Mouse (Mus musculus): Measurements from ENCODE around the gene Itgbl1.

The Itgbl1 gene

DNA sequence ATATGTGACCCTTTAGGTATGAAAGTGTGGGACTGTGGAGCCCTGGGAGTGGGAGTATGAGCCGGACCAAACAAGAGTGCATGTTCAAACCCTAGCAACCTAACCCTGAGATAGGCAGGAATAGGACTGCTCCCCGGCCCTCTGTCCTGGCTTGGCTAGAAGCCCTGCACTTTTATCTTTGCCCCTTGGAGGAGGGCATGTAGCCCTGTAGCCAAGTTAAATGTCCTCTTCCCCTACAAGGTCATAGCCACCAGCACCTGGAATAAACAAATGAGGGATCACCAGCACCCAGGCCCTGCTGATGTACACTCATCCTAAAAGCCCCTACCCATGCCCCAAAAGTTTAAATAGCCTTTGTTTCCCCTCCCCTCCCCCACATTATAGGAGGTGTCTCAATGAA lies 18.3 kb downstream of the Itgbl1 start:
- H3K27me3 ChIP-seq (ENCODE audit: insufficient read depth, low read length), result no peaks in the 10 kb centered on the region
- H3K36me3 ChIP-seq (ENCODE audit: insufficient read depth, low read length), result no peaks in the 10 kb centered on the region
- no peaks in the 10 kb centered on the region for H3K4me1 ChIP-seq (replicated peaks; ENCODE audit: low read depth, low read length)
- no peak overlapping the region for H3K4me3 ChIP-seq (replicated peaks; ENCODE audit: low read length)
- no peaks in the 10 kb centered on the region for H3K9me3 ChIP-seq (ENCODE audit: low read length)
- no peak for TF ChIP-seq NANOG (IDR thresholded peaks at IDR 0.05; ENCODE audit: borderline replicate concordance, low read length)
- no peak for TF ChIP-seq POU5F1 (IDR thresholded peaks at IDR 0.05; ENCODE audit: borderline replicate concordance, low read length)
- no peak for TF ChIP-seq CTCF (conservative IDR thresholded peaks at IDR 0.05; ENCODE audit: low read length)

DNA sequence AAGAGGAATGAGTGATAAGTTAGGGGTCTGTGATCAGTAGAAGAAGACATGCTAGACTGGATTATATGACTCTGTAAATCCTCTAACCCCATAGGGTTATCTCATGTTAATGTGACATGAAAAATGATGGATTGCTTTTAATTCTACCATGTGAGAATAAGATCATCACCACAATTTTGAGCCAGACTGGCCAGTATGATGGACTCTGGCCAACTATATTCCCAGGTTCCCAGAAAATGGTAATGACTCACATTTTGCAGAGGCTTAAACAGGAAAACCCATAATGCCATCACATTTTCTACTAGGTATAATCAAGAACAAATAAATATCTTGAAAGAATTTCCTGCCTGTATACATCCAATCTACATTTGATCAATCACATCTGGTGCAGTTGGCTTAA lies 55.0 kb downstream of the Itgbl1 start:
- no peak overlapping the region for H3K4me3 ChIP-seq (replicated peaks; ENCODE audit: low read length)
- H3K4me1 ChIP-seq (replicated peaks; ENCODE audit: low read depth, low read length), result no peaks in the 10 kb centered on the region
- H3K36me3 ChIP-seq (ENCODE audit: insufficient read depth, low read length), result no peaks in the 10 kb centered on the region
- peaks cover 12% of the 10 kb centered on the region for H3K9me3 ChIP-seq (ENCODE audit: low read length)
- TF ChIP-seq CTCF (conservative IDR thresholded peaks at IDR 0.05; ENCODE audit: low read length) (no peak), POU5F1 (IDR thresholded peaks at IDR 0.05; ENCODE audit: borderline replicate concordance, low read length) (no peak), NANOG (IDR thresholded peaks at IDR 0.05; ENCODE audit: borderline replicate concordance, low read length) (no peak)
- H3K27me3 ChIP-seq (ENCODE audit: insufficient read depth, low read length), result no peaks in the 10 kb centered on the region

DNA sequence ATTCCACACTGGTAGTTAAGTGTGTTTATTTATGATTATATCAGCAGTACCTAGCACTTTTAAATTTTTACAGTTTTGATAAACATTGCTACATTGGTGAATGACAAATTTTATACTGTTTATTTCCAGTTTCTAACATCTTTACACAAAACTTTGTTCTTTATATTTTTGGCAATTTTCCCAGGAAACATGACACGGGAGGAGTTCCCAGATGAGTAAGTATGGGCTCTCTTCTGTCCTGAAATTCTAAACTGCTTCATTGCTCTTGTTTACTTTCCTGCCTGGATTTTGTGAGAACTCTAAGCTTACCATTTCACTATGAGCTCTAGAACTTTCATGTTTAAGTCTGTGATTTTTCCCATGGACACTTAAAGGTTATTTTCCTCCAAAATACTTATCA lies 82.3 kb downstream of the Itgbl1 start:
- Histone ChIP-seq H3K4me1 (replicated peaks; ENCODE audit: low read depth, low read length) (no peaks in the 10 kb centered on the region), H3K4me3 (replicated peaks; ENCODE audit: low read length) (no peak overlapping the region), H3K36me3 (ENCODE audit: insufficient read depth, low read length) (no peaks in the 10 kb centered on the region), H3K27me3 (ENCODE audit: insufficient read depth, low read length) (no peaks in the 10 kb centered on the region), H3K9me3 (ENCODE audit: low read length) (no peaks in the 10 kb centered on the region)
- TF ChIP-seq POU5F1 (IDR thresholded peaks at IDR 0.05; ENCODE audit: borderline replicate concordance, low read length) (no peak), CTCF (conservative IDR thresholded peaks at IDR 0.05; ENCODE audit: low read length) (no peak), NANOG (IDR thresholded peaks at IDR 0.05; ENCODE audit: borderline replicate concordance, low read length) (no peak)

DNA sequence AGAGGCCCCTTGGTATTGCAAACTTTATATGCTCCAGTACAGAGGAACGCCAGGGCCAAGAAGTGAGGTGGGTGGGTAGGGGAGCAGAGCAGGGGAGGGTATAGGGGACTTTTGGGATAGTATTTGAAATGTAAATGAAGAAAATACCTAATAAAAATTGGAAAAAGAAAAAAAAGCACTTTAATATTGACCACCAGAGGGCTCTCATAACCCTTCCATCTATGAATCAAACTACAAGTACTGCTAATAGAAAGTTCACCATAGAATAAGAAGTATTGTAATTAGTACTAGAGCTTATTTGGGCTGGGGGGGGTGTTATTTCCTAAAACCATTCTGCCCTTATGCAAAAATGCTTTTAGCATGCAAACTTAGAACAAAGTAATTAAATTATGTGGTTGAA lies 91.2 kb downstream of the Itgbl1 start:
- H3K4me3 ChIP-seq (replicated peaks; ENCODE audit: low read length), result no peak overlapping the region
- TF ChIP-seq CTCF (conservative IDR thresholded peaks at IDR 0.05; ENCODE audit: low read length) (no peak), POU5F1 (IDR thresholded peaks at IDR 0.05; ENCODE audit: borderline replicate concordance, low read length) (no peak), NANOG (IDR thresholded peaks at IDR 0.05; ENCODE audit: borderline replicate concordance, low read length) (no peak)
- H3K9me3 ChIP-seq (ENCODE audit: low read length), result no peaks in the 10 kb centered on the region
- no peaks in the 10 kb centered on the region for H3K36me3 ChIP-seq (ENCODE audit: insufficient read depth, low read length)
- H3K27me3 ChIP-seq (ENCODE audit: insufficient read depth, low read length), result no peaks in the 10 kb centered on the region
- no peaks in the 10 kb centered on the region for H3K4me1 ChIP-seq (replicated peaks; ENCODE audit: low read depth, low read length)

DNA sequence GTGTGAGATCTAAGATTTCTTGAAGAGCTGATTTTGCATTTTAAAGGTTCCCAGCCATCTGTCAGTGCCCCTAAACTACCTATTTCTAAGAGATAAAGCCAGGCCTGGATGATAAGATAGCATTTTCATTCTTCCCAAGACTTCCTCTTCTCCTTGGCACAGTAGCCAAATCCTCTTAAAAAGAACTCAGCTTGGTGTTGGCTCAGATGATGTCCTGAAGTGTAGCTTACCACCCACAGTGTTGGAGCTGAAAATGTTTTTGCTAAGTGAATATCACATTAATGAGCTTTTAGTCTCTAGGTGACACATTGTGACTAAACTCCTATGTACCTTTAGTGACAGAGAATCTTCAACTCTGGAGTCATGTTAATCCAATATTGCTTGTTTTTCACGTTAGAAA lies 99.8 kb downstream of the Itgbl1 start:
- Histone ChIP-seq H3K4me1 (replicated peaks; ENCODE audit: low read depth, low read length) (no peaks in the 10 kb centered on the region), H3K36me3 (ENCODE audit: insufficient read depth, low read length) (no peaks in the 10 kb centered on the region), H3K4me3 (replicated peaks; ENCODE audit: low read length) (no peak overlapping the region), H3K27me3 (ENCODE audit: insufficient read depth, low read length) (no peaks in the 10 kb centered on the region), H3K9me3 (ENCODE audit: low read length) (no peaks in the 10 kb centered on the region)
- no peak for TF ChIP-seq NANOG (IDR thresholded peaks at IDR 0.05; ENCODE audit: borderline replicate concordance, low read length)
- no peak for TF ChIP-seq POU5F1 (IDR thresholded peaks at IDR 0.05; ENCODE audit: borderline replicate concordance, low read length)
- TF ChIP-seq CTCF (conservative IDR thresholded peaks at IDR 0.05; ENCODE audit: low read length), result no peak

DNA sequence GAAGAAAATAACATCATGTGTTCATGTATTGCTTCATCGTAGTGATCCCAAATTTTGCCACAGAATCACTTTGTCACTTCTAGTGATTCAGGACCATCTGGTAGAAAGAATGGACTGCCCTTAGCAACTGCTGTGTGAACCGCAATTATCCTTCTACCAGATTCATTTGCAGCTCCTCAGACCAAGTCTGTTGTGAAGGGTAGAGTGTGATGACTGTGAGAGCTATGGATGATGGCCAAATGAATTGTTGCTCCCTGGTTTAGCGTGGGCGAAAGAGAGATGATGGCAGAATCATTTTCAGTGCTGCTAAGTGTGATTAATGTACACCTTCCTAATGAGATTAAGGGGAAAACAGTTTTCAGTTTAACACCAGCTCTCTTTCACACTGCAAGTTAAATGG lies 100.3 kb downstream of the Itgbl1 start:
- TF ChIP-seq NANOG (IDR thresholded peaks at IDR 0.05; ENCODE audit: borderline replicate concordance, low read length) (no peak), POU5F1 (IDR thresholded peaks at IDR 0.05; ENCODE audit: borderline replicate concordance, low read length) (no peak), CTCF (conservative IDR thresholded peaks at IDR 0.05; ENCODE audit: low read length) (no peak)
- H3K9me3 ChIP-seq (ENCODE audit: low read length), result no peaks in the 10 kb centered on the region
- no peaks in the 10 kb centered on the region for H3K36me3 ChIP-seq (ENCODE audit: insufficient read depth, low read length)
- H3K4me3 ChIP-seq (replicated peaks; ENCODE audit: low read length), result no peak overlapping the region
- H3K4me1 ChIP-seq (replicated peaks; ENCODE audit: low read depth, low read length), result no peaks in the 10 kb centered on the region
- no peaks in the 10 kb centered on the region for H3K27me3 ChIP-seq (ENCODE audit: insufficient read depth, low read length)

DNA sequence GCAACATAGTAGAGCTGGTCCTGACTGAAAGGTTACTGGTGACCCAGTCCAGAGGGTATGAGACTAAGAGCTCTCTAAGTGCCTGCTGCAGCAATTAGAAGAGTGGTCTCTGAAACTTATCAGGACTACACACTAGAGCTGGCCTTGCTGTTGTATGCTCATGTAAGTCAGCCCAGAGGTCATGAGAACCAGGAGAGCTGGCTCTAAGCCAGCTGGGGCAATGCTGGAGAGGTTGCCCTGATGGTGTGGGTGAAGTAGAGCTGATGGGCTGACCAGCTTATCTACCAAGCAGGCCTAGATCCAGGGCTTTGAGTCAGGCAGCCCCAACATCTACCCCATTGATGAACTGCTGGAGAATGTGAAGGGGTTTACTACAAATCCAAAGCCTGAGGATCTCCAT lies 142.0 kb downstream of the Itgbl1 start:
- Histone ChIP-seq H3K4me1 (replicated peaks; ENCODE audit: low read depth, low read length) (no peaks in the 10 kb centered on the region), H3K27me3 (ENCODE audit: insufficient read depth, low read length) (no peaks in the 10 kb centered on the region), H3K36me3 (ENCODE audit: insufficient read depth, low read length) (no peaks in the 10 kb centered on the region), H3K4me3 (replicated peaks; ENCODE audit: low read length) (no peak overlapping the region), H3K9me3 (ENCODE audit: low read length) (no peaks in the 10 kb centered on the region)
- TF ChIP-seq NANOG (IDR thresholded peaks at IDR 0.05; ENCODE audit: borderline replicate concordance, low read length), result no peak
- TF ChIP-seq CTCF (conservative IDR thresholded peaks at IDR 0.05; ENCODE audit: low read length), result no peak
- TF ChIP-seq POU5F1 (IDR thresholded peaks at IDR 0.05; ENCODE audit: borderline replicate concordance, low read length), result no peak

DNA sequence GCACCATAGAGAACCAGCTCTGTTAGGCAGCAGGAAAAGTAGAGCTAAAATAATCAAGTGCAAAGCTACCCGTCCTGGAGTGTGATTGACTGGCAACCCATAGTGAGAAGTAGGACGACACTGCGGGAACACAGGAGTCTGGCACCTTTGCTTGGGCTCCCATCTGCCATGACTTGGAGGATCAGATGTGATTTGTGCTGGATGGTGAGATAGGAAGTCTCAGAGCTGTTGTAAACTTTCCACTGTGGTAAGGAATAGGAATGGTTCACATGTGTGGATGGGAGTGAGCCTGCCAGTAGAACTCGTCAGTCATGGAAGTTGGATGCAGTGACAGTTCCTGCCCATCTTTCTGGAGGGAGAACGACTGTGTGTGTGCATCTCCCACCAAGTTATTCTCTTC lies 177.9 kb downstream of the Itgbl1 start:
- Histone ChIP-seq H3K4me1 (replicated peaks; ENCODE audit: low read depth, low read length) (no peaks in the 10 kb centered on the region), H3K36me3 (ENCODE audit: insufficient read depth, low read length) (no peaks in the 10 kb centered on the region), H3K4me3 (replicated peaks; ENCODE audit: low read length) (no peak overlapping the region), H3K9me3 (ENCODE audit: low read length) (no peaks in the 10 kb centered on the region), H3K27me3 (ENCODE audit: insufficient read depth, low read length) (no peaks in the 10 kb centered on the region)
- TF ChIP-seq CTCF (conservative IDR thresholded peaks at IDR 0.05; ENCODE audit: low read length), result no peak
- no peak for TF ChIP-seq POU5F1 (IDR thresholded peaks at IDR 0.05; ENCODE audit: borderline replicate concordance, low read length)
- TF ChIP-seq NANOG (IDR thresholded peaks at IDR 0.05; ENCODE audit: borderline replicate concordance, low read length), result no peak

DNA sequence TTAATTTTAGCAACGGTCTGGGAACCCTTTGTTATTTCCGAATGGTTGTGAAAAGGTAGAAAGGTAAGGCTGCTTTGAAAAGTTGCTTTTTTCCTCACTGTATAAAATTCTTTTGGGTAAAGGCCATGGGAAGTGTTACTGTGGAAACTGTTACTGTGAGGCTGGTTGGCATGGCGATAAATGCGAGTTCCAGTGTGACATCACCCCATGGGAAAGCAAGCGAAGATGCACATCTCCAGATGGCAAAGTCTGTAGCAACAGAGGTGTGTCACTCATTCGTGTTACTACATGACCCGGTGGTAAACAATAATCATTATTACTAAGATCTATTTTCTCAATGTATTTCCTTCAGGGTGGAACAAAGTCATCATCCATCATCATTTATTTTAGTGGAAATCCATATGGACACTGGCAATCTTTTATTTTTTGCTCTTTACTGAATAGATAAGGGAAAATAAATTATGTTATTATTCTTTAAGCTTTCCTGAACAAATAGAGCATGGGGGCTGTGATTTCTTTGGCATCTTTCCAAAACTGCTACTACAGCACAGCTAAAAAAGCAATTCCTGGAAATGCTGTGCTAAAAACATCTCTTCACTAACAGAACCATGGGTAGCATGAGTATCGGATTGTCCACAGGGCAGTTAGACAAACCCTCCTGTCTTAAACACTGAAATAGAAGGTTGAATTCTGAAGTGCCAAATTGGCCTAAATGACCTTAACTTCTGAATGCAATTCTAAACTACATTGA lies 184.1 kb downstream of the Itgbl1 start:
- no peaks in the 10 kb centered on the region for H3K27me3 ChIP-seq (ENCODE audit: insufficient read depth, low read length)
- H3K4me3 ChIP-seq (replicated peaks; ENCODE audit: low read length), result no peak overlapping the region
- no peaks in the 10 kb centered on the region for H3K36me3 ChIP-seq (ENCODE audit: insufficient read depth, low read length)
- no peak for TF ChIP-seq POU5F1 (IDR thresholded peaks at IDR 0.05; ENCODE audit: borderline replicate concordance, low read length)
- no peak for TF ChIP-seq NANOG (IDR thresholded peaks at IDR 0.05; ENCODE audit: borderline replicate concordance, low read length)
- TF ChIP-seq CTCF (conservative IDR thresholded peaks at IDR 0.05; ENCODE audit: low read length), result no peak
- H3K9me3 ChIP-seq (ENCODE audit: low read length), result no peaks in the 10 kb centered on the region
- H3K4me1 ChIP-seq (replicated peaks; ENCODE audit: low read depth, low read length), result no peaks in the 10 kb centered on the region
